Mouse (Mus musculus): ENCODE data around the gene Taar3.

Gene Taar3

GRCm38 (mm10) chr10:23949508-23950005, at the start of gene Taar3:
Gene Taar3 (plus strand): TSS chr10:23949558.
- peak; percentile 25 for DNase-seq (ENCODE audit: low read depth, low spot score)

GRCm38 (mm10) chr10:23901119-23901518, 48.2 kb upstream of the Taar3 start:
- peak; percentile 21 for DNase-seq (ENCODE audit: low read depth, low spot score)

GRCm38 (mm10) chr10:23905661-23906060, 43.7 kb upstream of the Taar3 start:
- no peak for DNase-seq (ENCODE audit: low read depth, low spot score)

- no peak for DNase-seq (ENCODE audit: low read depth, low spot score)
Measured at GRCm38 (mm10) chr10:23920056-23920455, 29.3 kb upstream of the Taar3 start, which contains the start of gene Taar1. Gene Taar1 (plus strand): TSS chr10:23920356.

GRCm38 (mm10) chr10:23922468-23922867, 26.9 kb upstream of the Taar3 start:
- no peak for DNase-seq (ENCODE audit: low read depth, low spot score)

GRCm38 (mm10) chr10:23923941-23924340, 25.4 kb upstream of the Taar3 start:
- no peak for DNase-seq (ENCODE audit: low read depth, low spot score)

- DNase-seq (ENCODE audit: low read depth, low spot score): peak; percentile 40
Measured at GRCm38 (mm10) chr10:23937613-23938012, 11.7 kb upstream of the Taar3 start.

GRCm38 (mm10) chr10:23938312-23938711, 11.0 kb upstream of the Taar3 start, which contains the start of gene Taar2:
Gene Taar2 (plus strand): TSS chr10:23938572.
- no peak for DNase-seq (ENCODE audit: low read depth, low spot score)

GRCm38 (mm10) chr10:23942465-23942864, 6.9 kb upstream of the Taar3 start:
- peak; percentile 83 for DNase-seq (ENCODE audit: low read depth, low spot score)

- no peak for DNase-seq (ENCODE audit: low read depth, low spot score)
Measured at GRCm38 (mm10) chr10:23948026-23948425, 1.3 kb upstream of the Taar3 start.

GRCm38 (mm10) chr10:23951714-23952113, 2.4 kb downstream of the Taar3 start:
- no peak for DNase-seq (ENCODE audit: low read depth, low spot score)

GRCm38 (mm10) chr10:23959071-23959470, 9.7 kb downstream of the Taar3 start:
- no peak for DNase-seq (ENCODE audit: low read depth, low spot score)

- no peak for DNase-seq (ENCODE audit: low read depth, low spot score)
Measured at GRCm38 (mm10) chr10:23960444-23960915, 11.1 kb downstream of the Taar3 start, which contains the start of gene Taar4. Gene Taar4 (plus strand): TSS chr10:23960494.

GRCm38 (mm10) chr10:23963444-23963843, 14.1 kb downstream of the Taar3 start:
- no peak for DNase-seq (ENCODE audit: low read depth, low spot score)

- DNase-seq (ENCODE audit: low read depth, low spot score): no peak
Measured at GRCm38 (mm10) chr10:23964921-23965610, 15.7 kb downstream of the Taar3 start.

- no peak for DNase-seq (ENCODE audit: low read depth, low spot score)
Measured at GRCm38 (mm10) chr10:23970656-23971165, 21.4 kb downstream of the Taar3 start, which contains the start of gene Taar5. Gene Taar5 (plus strand): TSS chr10:23970706.

- no peak for DNase-seq (ENCODE audit: low read depth, low spot score)
Measured at GRCm38 (mm10) chr10:23971256-23971655, 21.9 kb downstream of the Taar3 start.

- DNase-seq (ENCODE audit: low read depth, low spot score): peak; percentile 92
Measured at GRCm38 (mm10) chr10:23977958-23978357, 28.6 kb downstream of the Taar3 start.

- peak; percentile 92 for DNase-seq (ENCODE audit: low read depth, low spot score)
Measured at GRCm38 (mm10) chr10:23978901-23979705, 29.7 kb downstream of the Taar3 start.

- DNase-seq (ENCODE audit: low read depth, low spot score): no peak
Measured at GRCm38 (mm10) chr10:23985546-23985945, 36.2 kb downstream of the Taar3 start, which contains the start of gene Taar6. Gene Taar6 (minus strand): TSS chr10:23985646.

GRCm38 (mm10) chr10:23986419-23986818, 37.1 kb downstream of the Taar3 start:
- DNase-seq (ENCODE audit: low read depth, low spot score): no peak

- DNase-seq (ENCODE audit: low read depth, low spot score): no peak
Measured at GRCm38 (mm10) chr10:23993381-23993780, 44.0 kb downstream of the Taar3 start, which contains the start of gene Taar7a. Gene Taar7a (minus strand): TSS chr10:23993481.

Data from R1 (cell line).